Mouse (Mus musculus): ENCODE data around the gene Cit.

The Cit gene

DNA sequence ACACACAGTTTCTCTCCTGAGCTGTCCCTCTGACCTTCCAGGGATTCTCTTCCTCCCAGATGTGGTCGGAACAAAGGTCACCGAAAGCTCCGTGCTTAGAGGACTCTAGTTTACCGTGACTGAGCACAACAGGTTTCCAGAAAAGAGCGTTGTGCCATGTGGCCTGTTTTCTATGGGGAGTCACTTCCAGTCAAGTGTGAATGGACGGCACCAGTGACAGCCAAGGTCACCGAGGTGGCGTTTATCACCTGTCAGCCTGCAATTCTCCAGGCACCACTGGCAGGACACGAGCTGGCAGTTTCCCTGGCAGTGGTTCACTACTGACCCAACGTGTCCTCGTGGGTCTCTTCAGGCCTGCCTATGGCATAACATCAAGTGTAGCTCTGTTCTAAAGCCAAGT lies 174.3 kb downstream of the Cit start:
- in situ Hi-C loops (cut with MboI; ENCODE audit: low pct_unique_long_range_greater_than_20kb in 1 of 2, low sequenced_read_pairs in 2 of 2, unreplicated experiment in 1 of 2), result no loop called here

DNA sequence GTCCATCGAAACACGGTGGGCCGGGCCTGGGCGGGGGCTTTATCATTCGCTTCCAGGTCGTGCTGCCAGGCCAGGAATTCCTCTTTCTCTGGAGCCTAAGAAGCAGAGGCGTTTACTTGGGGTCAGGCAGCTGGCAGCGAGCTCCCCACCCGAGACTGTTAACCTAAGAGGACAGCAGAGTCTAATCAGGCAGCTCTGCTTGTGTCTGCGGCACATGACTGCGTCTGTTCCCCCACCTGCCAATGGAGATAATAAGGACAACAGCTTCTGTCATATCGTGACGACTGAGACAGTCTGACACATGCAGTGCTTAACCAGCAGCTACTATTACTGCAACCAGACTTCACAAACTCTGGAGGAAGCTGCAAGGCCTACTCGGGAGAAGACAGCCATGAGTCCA lies 176.5 kb downstream of the Cit start:
- in situ Hi-C loops (cut with MboI; ENCODE audit: low pct_unique_long_range_greater_than_20kb in 1 of 2, low sequenced_read_pairs in 2 of 2, unreplicated experiment in 1 of 2), result no loop called here

DNA sequence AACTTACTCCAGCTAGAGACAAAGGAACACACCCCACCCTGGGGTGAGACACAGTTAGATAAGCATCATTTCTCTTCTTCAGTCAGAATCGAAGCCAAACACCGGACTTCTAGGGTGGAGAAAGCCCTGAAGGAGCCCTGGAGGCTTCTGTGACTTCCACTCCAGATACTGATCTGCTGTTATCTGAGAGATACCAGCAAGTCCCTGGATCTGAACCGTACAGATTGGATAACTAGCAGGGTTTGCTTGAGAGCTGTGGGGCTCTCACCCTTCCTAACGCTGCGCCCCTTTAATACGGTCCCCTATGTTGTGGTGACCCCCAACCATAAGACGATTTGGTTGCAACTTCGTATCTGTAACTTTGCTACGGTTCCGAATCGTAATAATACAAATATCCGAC lies 177.1 kb downstream of the Cit start:
- in situ Hi-C loops (cut with MboI; ENCODE audit: low pct_unique_long_range_greater_than_20kb in 1 of 2, low sequenced_read_pairs in 2 of 2, unreplicated experiment in 1 of 2), result no loop called here

DNA sequence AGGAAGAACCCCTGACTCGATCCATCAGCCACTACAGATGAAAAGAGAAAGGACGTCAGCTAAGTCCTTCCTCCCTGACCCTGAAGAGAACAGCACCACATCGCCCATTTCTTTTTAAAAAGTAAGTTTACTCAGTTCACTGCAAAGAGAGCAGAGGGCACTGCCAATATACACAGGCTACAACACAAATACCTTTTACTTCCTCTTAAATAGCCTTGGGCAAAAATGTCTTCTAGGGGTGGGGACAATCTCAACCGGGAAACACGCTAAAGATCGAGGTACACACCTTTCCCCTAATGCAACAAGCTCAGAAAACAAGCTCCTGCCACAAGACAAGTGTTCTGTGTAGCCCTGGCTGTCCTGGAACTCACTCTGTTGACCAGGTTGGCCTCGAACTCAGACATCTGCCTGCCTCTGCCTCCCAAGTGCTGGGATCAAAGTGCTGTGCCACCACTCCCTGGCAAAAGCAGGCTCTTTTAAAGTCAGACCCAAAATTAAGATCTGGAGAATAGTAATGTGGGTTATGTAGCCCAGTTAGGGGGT lies 177.7 kb downstream of the Cit start:
- in situ Hi-C loops (cut with MboI; ENCODE audit: low pct_unique_long_range_greater_than_20kb in 1 of 2, low sequenced_read_pairs in 2 of 2, unreplicated experiment in 1 of 2), result no loop called here

DNA sequence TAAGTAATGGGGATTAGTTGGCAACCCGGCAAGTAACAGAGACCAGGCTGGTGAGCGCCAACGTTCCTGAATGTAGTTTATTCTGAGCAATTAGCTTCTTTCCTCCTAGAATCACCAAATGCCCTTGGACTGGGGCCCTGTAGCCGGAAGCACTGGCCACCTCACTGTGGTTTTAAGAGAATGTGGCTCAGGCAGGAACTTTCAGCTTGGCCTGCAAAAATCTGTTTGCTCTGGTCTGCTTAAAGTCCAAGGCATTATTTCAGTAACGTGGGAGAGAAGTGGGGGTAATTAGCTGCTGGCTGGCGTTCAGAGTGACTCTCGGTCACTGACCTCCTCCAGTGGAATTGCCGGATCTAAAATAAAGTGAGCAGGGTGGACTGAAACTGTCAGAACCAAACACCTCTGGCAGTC lies 178.2 kb downstream of the Cit start:
- in situ Hi-C loops (cut with MboI; ENCODE audit: low pct_unique_long_range_greater_than_20kb in 1 of 2, low sequenced_read_pairs in 2 of 2, unreplicated experiment in 1 of 2), result no loop called here

DNA sequence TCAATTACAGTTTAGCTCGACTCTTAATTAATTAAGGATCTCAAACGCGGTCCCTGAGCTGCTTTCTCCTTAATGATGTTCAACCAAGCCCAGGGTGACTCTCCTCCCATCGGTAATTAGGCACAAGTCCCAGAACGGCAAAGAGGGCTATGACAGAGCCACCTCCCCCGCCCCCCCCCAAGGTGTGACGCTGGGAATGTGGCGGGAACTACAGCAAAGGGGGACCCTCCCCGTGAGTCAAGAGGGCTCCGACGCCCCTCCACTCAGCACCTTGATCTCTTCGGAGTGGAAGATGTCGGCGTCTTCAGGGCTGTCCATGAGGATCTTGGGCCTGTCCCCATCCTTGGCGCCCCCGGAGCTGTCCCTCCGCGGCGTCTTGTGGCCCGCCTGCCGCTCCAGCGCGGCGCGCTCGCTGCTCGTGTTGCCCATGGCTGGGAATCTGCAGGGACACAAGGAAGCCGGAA lies 178.8 kb downstream of the Cit start:
- in situ Hi-C loops (cut with MboI; ENCODE audit: low pct_unique_long_range_greater_than_20kb in 1 of 2, low sequenced_read_pairs in 2 of 2, unreplicated experiment in 1 of 2), result no loop called here

DNA sequence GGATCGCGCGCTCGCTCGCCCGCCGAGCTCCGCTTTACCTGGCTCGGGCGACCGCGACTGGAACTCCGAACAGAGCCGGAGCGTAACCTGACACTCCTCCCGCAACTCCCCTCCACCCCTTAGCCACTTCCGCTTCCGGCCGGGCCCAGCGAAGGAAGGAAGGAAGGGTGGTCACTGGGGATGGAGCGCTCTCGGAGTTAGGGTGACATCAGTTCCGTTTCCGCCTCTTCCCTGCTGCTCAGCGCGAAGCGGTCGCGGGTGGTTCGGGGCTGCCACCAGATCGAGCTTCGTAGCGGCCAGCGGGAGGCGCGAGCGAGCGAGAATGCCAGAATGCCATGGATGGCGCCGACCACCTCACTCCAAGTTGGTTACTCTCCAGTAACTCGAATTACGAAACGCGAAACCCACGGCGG lies 179.3 kb downstream of the Cit start, which contains the start of gene Prkab1:
Prkab1 (minus strand) TSS at position 182 of the 413 bp plus-strand sequence.
- in situ Hi-C loops (cut with MboI; ENCODE audit: low pct_unique_long_range_greater_than_20kb in 1 of 2, low sequenced_read_pairs in 2 of 2, unreplicated experiment in 1 of 2), result no loop called here

GRCm38 (mm10) chr5:116026107-116026506 lies 181.0 kb downstream of the Cit start:
- in situ Hi-C loops (cut with MboI; ENCODE audit: low pct_unique_long_range_greater_than_20kb in 1 of 2, low sequenced_read_pairs in 2 of 2, unreplicated experiment in 1 of 2), result no loop called here

GRCm38 (mm10) chr5:116026561-116026960 lies 181.5 kb downstream of the Cit start:
- in situ Hi-C loops (cut with MboI; ENCODE audit: low pct_unique_long_range_greater_than_20kb in 1 of 2, low sequenced_read_pairs in 2 of 2, unreplicated experiment in 1 of 2), result no loop called here

GRCm38 (mm10) chr5:116029071-116029470 lies 184.0 kb downstream of the Cit start:
- in situ Hi-C loops (cut with MboI; ENCODE audit: low pct_unique_long_range_greater_than_20kb in 1 of 2, low sequenced_read_pairs in 2 of 2, unreplicated experiment in 1 of 2), result no loop called here

DNA sequence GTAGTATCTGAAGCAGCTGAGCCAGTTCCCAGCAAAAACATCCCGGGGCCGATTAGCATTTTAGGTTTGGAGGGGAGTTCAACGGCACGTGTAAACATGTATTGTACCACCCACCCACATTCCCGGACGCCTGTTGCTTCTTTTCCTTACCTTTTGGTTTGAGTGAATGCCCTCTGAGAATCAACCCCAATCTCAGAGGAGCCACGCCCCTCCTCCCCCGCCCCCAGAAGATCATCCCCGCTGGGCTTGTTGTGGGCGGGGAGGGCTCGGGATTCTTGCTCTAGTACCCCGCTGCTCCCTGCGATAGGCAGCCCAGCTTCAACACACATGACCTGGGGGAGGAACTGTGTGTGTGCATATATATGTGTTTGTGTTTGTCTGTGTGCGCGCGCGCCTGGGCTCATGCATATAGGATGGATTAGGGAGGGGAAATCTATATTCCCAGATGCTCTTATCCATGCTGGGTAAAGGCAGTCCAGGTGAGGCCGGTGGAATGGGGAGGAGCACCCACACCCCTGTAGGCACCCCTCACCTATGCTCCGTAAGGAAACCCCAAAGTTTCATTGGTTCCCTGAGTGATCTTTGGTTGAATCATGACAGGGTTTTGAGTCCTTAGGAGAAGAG lies 185.6 kb downstream of the Cit start:
- in situ Hi-C loops (cut with MboI; ENCODE audit: low pct_unique_long_range_greater_than_20kb in 1 of 2, low sequenced_read_pairs in 2 of 2, unreplicated experiment in 1 of 2), result no loop called here

DNA sequence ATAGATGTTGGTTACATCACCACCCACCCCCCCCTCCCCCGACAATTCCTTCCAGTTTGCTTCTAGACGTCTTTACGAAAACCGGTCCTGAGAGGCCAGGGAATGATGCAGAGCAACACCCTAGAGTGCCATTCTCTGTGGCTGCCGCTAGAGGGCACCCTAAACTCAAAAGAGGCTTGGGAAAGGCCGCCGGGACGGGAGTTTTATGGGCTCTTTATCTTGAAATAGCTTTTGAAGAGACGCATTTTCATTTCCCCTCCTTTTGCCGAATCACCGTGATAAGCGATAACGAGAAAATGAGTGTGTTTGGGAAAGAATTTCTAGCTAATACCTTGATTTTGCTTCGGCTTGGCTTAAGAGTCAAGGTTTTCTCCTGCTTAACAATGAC lies 186.1 kb downstream of the Cit start:
- in situ Hi-C loops (cut with MboI; ENCODE audit: low pct_unique_long_range_greater_than_20kb in 1 of 2, low sequenced_read_pairs in 2 of 2, unreplicated experiment in 1 of 2), result no loop called here

DNA sequence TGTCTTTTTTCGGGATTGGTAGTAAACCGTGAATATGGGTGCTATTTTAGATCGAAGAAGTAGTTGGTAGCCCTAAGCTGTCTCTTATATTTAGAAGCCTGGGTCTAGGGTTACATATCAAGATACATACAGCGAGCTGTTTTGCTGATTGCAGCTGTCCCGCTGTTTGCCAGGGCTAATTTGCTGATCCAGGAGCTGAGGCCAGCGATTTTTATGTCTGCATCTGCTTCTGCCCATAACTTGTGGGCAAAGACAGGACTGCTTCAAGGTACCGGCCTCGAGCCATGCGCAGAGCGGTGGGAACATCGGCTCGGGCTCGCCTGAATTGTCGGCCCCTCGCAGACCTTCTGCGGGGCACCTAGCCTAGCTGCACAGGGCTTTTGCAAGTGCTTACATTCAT lies 191.4 kb downstream of the Cit start:
- in situ Hi-C loops (cut with MboI; ENCODE audit: low pct_unique_long_range_greater_than_20kb in 1 of 2, low sequenced_read_pairs in 2 of 2, unreplicated experiment in 1 of 2), result no loop called here

DNA sequence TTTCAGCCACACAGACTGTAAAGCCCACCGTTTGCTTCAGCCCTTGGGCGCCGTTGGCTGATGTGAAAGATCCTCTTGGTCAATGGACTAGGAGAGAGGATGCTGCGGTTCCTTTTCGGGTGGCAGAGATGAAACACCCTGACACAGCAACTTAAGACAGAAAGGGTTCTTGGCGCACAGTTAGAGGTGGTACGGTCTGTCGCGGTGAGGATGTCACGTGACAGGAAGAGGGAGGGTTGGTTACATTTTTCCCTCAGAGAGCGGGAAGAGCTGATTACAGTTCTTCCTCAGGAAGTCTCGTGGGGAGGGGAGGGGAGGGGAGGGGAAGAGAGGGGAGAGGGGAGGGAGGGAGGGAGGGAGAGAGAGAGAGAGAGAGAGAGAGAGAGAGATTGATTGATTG lies 192.7 kb downstream of the Cit start:
- in situ Hi-C loops (cut with MboI; ENCODE audit: low pct_unique_long_range_greater_than_20kb in 1 of 2, low sequenced_read_pairs in 2 of 2, unreplicated experiment in 1 of 2), result no loop called here

GRCm38 (mm10) chr5:116039706-116040105 lies 194.6 kb downstream of the Cit start:
- in situ Hi-C loops (cut with MboI; ENCODE audit: low pct_unique_long_range_greater_than_20kb in 1 of 2, low sequenced_read_pairs in 2 of 2, unreplicated experiment in 1 of 2), result no loop called here

DNA sequence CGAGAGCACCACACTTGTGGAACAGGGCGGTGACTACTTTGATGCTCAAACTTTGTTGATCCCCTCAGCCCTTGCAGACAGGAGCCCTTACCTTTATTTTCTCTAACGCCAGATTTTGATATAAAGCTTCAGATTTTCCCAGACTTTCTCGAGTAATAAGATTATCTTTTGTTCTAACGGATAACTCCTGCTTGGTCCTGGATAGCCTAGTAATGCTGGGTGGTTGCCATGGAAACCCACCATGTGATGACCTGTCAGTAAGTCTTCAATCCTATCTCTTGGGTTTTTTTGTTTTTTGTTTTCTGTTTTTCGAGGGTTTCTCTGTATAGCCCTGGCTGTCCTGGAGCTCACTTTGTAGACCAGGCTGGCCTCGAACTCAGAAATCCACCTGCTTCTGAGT lies 197.2 kb downstream of the Cit start:
- in situ Hi-C loops (cut with MboI; ENCODE audit: low pct_unique_long_range_greater_than_20kb in 1 of 2, low sequenced_read_pairs in 2 of 2, unreplicated experiment in 1 of 2), result no loop called here

- in situ Hi-C loops (cut with MboI; ENCODE audit: low pct_unique_long_range_greater_than_20kb in 1 of 2, low sequenced_read_pairs in 2 of 2, unreplicated experiment in 1 of 2), result no loop called here
These were observed 200.5 kb downstream of the Cit start for GRCm38 (mm10) chr5:116045581-116045980.

DNA sequence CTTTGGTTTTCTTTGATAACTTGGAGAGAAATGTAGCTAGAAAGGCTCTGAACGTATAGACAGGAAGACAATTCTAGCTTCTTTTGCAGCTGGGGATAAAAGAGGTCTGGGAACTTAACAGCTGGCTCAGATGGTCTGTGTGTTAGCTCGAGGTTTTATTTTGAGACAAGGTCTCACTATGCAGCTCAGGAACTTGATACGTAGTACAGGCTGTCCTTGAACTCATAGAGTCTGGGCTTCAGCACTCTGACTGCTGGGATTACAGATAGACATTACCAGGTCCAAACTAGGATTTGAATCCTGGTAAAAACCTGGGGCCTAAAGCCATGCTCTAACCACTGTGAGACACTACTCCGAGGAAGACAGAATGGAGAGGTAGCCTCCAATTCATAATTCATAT lies 201.2 kb downstream of the Cit start:
- in situ Hi-C loops (cut with MboI; ENCODE audit: low pct_unique_long_range_greater_than_20kb in 1 of 2, low sequenced_read_pairs in 2 of 2, unreplicated experiment in 1 of 2), result no loop called here

- in situ Hi-C loops (cut with MboI; ENCODE audit: low pct_unique_long_range_greater_than_20kb in 1 of 2, low sequenced_read_pairs in 2 of 2, unreplicated experiment in 1 of 2), result no loop called here
These were observed 203.2 kb downstream of the Cit start for GRCm38 (mm10) chr5:116048321-116048720.

DNA sequence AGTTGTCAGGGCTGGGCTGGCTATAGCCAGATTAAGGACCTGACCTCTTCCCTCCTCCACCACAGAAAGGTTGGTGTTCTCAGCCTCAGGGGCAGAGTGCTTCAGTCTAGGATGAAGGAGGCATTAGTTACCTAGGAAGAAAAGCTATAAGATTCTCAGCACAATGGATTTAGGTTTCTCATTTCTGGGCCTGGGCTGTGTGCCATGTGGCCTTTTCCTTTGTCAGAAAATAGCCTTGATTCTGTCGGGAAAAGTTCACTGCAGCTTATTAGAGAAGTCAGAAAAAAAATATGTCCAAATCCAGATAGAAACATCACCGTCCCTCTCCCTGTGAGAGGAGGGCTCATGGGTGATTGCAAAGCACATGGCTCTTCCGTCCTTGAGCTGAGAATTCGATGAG lies 204.7 kb downstream of the Cit start:
- in situ Hi-C loops (cut with MboI; ENCODE audit: low pct_unique_long_range_greater_than_20kb in 1 of 2, low sequenced_read_pairs in 2 of 2, unreplicated experiment in 1 of 2), result no loop called here

DNA sequence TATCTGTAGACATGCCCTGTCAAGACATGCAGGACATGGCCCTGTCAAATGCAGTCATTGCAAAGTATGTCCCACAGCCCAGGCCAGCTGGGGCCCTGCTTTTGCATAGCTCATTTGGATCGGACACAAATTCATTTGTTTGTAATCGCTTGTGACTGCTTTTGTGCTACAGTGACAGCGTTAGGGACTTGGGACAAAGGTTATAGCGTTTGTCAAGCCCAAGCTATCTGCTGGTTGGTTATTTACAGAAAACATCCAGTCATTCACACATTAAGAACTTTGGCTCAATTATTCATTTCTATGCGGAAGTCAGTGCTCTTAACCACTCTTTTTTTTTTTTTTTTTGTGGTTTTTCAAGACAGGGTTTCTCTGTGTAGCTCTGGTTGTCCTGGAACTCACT lies 207.1 kb downstream of the Cit start:
- in situ Hi-C loops (cut with MboI; ENCODE audit: low pct_unique_long_range_greater_than_20kb in 1 of 2, low sequenced_read_pairs in 2 of 2, unreplicated experiment in 1 of 2), result no loop called here

Measured in mouse embryonic stem cell (cell line).